Mouse (Mus musculus): ENCODE data around the gene BC004004.

DNA sequence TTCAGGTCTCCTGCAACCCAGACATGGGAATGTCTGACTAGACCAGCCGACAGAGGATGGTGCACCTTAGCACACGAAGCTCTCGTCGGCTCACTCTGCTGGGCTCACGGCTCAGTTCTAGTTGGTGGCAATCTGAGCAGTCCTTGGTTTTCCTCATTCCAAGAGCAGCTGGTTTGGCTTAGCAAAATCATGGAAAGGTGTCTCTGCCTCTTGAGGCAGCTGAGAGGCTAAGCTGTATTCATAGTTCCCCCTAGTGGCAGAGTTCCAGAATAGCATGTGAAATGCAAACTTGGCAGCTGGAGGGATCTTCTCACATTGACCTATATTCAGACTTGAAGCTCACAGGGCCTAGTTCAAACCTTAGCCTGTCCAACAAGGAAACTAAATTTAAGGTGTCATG is 22.0 kb upstream of the BC004004 start:
- TF ChIP-seq CTCF (IDR thresholded peaks at IDR 0.05; ENCODE audit: low read depth, low read length) (peak; percentile 70), TAL1 (conservative IDR thresholded peaks at IDR 0.05; ENCODE audit: low read depth, low read length) (no peak), GATA1 (IDR thresholded peaks at IDR 0.05; ENCODE audit: borderline replicate concordance, low read length) (no peak), GATA2 (IDR thresholded peaks at IDR 0.05; ENCODE audit: borderline replicate concordance, low read depth, low read length) (no peak)

Data from G1E (cell line).